Mouse (Mus musculus): Measurements from ENCODE around the gene Map3k3. TPM values are rescaled to one million over a fixed set of nuclear protein-coding genes. Genes with fewer than 3 reads are reported as not detected.

Map3k3 gene
- 21.7 and 23.5 TPM in 2 replicates for polyA plus RNA-seq (2016; fragmentation: Nextera tagmentation; extraction: Ambion mirVana)

DNA sequence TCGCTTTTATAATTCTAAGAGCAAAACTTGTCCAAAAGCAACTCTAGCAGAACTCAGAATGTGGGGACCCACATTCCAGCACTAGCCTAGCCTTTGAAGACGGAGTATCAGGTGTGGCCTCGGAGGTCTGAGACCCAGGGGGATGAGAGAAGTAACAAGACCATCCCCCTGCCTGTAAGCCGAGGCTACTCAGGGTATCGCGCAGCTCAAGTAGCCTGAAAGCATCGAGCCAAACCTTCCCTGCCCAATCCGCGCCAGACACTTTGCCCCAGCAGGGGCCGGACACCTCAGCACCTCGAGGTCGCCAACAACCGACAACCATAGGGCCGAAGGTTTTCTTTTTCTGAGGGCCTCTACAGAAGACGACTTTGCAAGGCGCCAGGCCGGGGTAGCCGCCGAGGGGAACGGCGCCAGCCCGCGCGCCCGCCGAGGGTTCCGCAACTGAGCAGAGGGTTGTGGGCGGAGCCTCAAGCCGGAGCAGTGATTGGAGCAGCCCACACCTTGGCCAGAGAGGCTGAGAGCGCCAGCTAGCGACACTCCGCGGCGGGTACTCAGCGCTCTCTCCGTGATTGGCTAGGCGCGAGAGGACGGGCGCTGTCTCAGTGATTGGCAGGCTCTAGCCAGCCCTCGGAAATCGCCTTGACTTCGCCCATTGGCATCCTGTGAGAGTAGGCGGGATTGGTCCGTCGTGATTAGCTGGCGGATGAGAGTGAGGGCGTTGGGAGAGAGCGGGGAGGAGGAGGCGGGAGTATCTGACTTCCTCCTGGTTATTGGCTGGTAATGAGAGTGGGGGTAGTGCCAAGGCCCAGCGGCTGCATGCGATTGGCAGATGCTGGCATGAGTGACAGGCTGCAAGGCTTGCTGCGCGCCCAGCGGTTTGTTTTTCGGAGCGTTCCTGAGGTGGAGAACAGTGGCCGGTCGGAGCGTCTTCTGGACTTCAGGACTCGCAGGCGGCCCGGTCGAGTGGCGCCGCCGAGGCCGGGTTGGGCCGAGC is at the start of gene Map3k3:
Map3k3 (plus strand) TSS at position 906 of the 994 bp plus-strand sequence.
- under 1% methylated on average over 69 of the region's 69 CpGs for WGBS

DNA sequence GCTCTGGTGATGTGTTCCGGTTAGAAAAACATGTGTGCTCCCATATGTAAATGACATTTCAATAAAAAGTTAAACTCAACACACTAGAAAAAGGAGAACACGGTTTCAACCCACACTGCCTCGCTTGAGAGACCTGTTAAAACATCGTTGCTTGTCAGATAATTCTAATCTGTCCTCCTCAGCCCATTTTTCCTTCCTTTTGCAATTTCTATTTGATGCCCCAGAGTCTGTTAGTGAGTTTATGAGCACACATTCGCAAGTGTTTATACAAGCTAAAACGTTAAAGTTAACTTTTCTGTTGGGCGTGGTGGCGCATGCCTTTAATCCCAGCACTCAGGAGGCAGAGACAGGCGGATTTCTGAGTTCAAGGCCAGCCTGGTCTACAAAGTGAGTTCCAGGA is 49.4 kb upstream of the Map3k3 start:
- Histone ChIP-seq H3K36me3 (no peaks in the 10 kb centered on the region), H3K9me3 (no peaks in the 10 kb centered on the region; the same call in 1 of the 2 replicates), H3K27ac (no peak overlapping the region), H3K27me3 (ENCODE audit: insufficient read depth, poor library complexity, severe bottlenecking) (no peaks in the 10 kb centered on the region), H3K4me1 (replicated peaks) (peaks cover 31% of the 10 kb centered on the region), H3K4me3 (no peak overlapping the region)
- WGBS = 90% methylated on average over 9 of the region's 9 CpGs
- no peak for DNase-seq (ENCODE audit: low spot score)

More for the DNA sequence above, at the start of gene Map3k3:
- H3K4me1 ChIP-seq (replicated peaks) = peaks cover 27% of the 10 kb centered on the region
- no peaks in the 10 kb centered on the region for H3K9me3 ChIP-seq
- H3K27ac ChIP-seq = peak within 1 kb of the TSS; percentile 97
- peak within 1 kb of the TSS; percentile 88 for H3K4me3 ChIP-seq
- no peaks in the 10 kb centered on the region for H3K27me3 ChIP-seq (ENCODE audit: insufficient read depth, poor library complexity, severe bottlenecking)
- DNase-seq (ENCODE audit: low spot score) = peak; percentile 99
- no peaks in the 10 kb centered on the region for H3K36me3 ChIP-seq

DNA sequence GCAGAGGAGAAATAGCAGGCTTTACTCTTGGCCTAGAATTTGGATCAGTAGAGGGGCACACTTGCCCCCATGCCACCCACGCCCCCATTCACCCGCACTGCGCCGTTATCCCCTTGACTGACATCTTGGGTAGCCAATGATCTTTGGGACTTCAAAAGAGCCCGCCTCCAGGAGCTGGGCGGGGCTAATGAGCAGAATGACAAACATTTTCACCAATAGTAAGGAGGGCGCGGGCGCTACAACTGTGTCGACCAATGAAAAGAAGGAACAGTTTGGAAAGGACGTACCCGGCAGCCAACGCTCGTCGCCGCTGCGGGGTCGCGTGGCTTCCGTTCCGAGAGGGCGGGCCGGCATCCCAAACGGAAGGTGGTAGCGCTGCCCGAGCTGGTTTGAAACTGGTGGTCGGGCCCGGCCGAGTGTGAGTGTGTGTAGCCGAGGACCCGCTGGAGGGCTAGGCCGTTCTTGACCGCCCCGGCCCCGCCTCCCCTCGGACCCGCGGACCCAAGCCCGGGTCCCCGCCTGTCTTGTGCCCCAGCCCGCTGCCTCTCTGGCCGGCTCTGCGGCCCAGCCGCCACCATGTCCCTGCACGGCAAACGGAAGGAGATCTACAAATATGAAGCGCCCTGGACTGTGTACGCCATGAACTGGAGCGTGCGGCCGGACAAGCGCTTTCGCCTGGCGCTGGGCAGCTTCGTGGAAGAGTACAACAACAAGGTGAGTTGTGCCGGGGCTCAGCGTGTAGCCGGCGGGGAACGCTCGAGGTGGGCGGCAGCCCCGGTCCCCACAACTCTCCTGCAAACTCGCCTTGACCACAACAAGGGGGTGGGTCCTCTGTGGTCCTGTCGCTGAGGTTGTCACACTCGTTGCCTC is 47.6 kb upstream of the Map3k3 start, which contains the start of gene Dcaf7:
Dcaf7 (plus strand) TSS at position 325 of the 870 bp plus-strand sequence.
- no peaks in the 10 kb centered on the region for H3K27me3 ChIP-seq (ENCODE audit: insufficient read depth, poor library complexity, severe bottlenecking)

DNA sequence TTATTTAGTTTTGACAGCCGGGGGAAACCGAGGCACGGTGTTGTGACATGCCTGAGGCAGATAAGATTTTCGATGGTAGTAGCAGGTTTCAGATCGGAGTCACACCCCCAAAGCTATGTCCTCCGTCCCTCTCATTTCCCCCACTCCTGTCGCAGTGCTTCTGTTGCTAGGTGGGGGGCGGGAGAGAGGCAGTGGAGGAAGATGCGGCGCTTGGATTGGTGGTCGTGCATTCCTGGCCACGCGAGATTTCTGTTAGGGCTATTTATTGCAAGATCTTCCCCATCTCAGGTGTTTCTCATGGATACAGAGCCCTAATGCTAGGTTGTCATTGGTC is 47.0 kb upstream of the Map3k3 start:
- DNase-seq (ENCODE audit: low spot score) = peak; percentile 59

More for the DNA sequence above, 47.6 kb upstream of the Map3k3 start, which contains the start of gene Dcaf7:
- WGBS = under 1% methylated on average over 66 of the region's 66 CpGs
- H3K4me1 ChIP-seq (replicated peaks) = peaks cover 31% of the 10 kb centered on the region
- peak; percentile 98 for DNase-seq (ENCODE audit: low spot score)
- no peaks in the 10 kb centered on the region; the same call in 1 of the 2 replicates for H3K9me3 ChIP-seq
- no peaks in the 10 kb centered on the region; the same call in 1 of the 2 replicates for H3K36me3 ChIP-seq
- peak within 1 kb of the TSS; percentile 98 for H3K4me3 ChIP-seq
- peak within 1 kb of the TSS; percentile 92 for H3K27ac ChIP-seq

DNA sequence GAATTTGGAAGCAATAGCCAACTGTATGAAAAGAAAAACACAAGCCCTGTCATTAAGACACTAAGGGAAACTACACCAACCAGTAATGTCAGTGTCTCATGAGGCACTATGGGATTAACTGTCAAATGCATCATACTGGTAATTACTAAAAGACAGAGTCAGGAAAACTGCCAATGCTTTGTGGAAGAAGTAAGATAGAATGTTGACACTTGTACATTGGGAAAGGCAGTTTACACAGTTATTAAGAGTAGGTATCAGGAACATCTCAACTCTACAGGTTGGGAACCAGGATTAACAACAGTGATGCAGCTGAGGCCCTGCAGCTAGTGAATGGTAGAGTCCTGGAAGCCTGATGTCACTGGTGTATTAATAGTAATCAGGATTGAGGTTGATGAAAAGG is 40.1 kb upstream of the Map3k3 start:
- Histone ChIP-seq H3K36me3 (peaks cover 39% of the 10 kb centered on the region), H3K27me3 (ENCODE audit: insufficient read depth, poor library complexity, severe bottlenecking) (no peaks in the 10 kb centered on the region), H3K27ac (no peak overlapping the region), H3K4me3 (no peak overlapping the region), H3K4me1 (replicated peaks) (no peaks in the 10 kb centered on the region), H3K9me3 (no peaks in the 10 kb centered on the region)
- DNase-seq (ENCODE audit: low spot score) = no peak

More for the DNA sequence above, 47.0 kb upstream of the Map3k3 start:
- Histone ChIP-seq H3K4me1 (replicated peaks) (peaks cover 31% of the 10 kb centered on the region), H3K36me3 (no peaks in the 10 kb centered on the region; the same call in 1 of the 2 replicates), H3K27ac (peak overlapping the region; percentile 92), H3K4me3 (peak overlapping the region; percentile 98), H3K27me3 (ENCODE audit: insufficient read depth, poor library complexity, severe bottlenecking) (no peaks in the 10 kb centered on the region), H3K9me3 (no peaks in the 10 kb centered on the region)
- WGBS = under 1% methylated on average over 13 of the region's 13 CpGs

DNA sequence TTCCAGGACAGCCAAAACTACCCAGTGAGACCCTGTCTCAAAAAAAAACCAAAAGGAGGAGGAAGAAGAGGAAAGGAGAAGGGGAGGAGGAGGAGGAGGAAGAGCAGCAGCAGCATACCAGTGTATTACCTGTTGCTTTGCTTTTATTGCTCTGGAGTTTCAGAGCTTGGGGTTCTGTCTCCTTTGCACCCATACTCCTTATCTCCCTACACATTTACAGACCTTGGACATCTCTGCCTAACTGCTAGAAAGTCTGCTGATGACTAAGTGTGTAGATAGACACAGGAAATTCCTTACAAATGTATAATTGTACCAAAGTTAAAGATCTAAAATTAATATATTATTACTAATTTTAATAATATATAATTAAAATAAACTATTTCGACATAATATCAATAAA is 39.2 kb upstream of the Map3k3 start:
- no peaks in the 10 kb centered on the region for H3K9me3 ChIP-seq
- H3K27ac ChIP-seq = no peak overlapping the region
- WGBS = 84% methylated on average over 1 of the region's 1 CpGs
- H3K4me1 ChIP-seq (replicated peaks) = no peaks in the 10 kb centered on the region
- H3K36me3 ChIP-seq = peaks cover 48% of the 10 kb centered on the region
- no peak overlapping the region for H3K4me3 ChIP-seq
- no peak for DNase-seq (ENCODE audit: low spot score)
- no peaks in the 10 kb centered on the region for H3K27me3 ChIP-seq (ENCODE audit: insufficient read depth, poor library complexity, severe bottlenecking)

DNA sequence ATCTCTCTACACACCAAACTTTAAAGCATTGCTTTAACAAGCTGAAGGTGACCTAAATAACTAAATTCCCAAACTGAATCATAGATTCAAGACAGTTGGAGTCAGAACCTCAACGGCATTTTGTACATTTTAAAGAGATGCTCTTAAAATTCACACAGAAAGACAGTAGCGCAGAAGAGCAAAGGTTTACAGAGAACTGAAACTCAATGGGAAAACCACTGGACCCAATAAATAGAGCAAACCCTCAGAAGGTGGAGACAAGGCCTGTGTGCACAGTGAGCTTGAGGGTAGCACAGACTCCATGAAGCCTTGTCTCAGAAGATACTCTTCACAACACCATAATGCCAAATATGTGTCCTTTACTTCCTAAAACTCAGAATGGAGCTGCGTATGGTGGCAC is 38.6 kb upstream of the Map3k3 start:
- DNase-seq (ENCODE audit: low spot score) = no peak
- no peaks in the 10 kb centered on the region for H3K27me3 ChIP-seq (ENCODE audit: insufficient read depth, poor library complexity, severe bottlenecking)
- no peak overlapping the region for H3K4me3 ChIP-seq
- H3K4me1 ChIP-seq (replicated peaks) = no peaks in the 10 kb centered on the region
- H3K9me3 ChIP-seq = no peaks in the 10 kb centered on the region
- WGBS = 96% methylated on average over 3 of the region's 3 CpGs
- peaks cover 53% of the 10 kb centered on the region for H3K36me3 ChIP-seq
- H3K27ac ChIP-seq = no peak overlapping the region

DNA sequence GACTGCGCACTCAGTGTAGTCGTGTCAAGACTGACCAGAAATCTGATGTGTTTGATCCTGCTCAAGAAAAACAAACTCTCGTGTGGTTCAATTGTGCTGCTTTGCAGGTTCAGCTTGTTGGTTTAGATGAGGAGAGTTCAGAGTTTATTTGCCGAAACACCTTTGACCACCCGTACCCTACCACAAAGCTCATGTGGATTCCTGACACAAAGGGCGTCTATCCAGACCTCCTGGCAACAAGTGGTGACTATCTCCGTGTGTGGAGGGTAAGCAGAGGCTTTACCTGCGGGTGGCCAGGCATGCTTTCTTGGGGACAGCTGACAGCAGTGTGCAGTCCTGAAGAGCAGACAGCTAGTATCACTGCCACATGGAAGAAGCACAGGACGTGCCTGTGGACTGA is 37.8 kb upstream of the Map3k3 start:
- 87% methylated on average over 9 of the region's 9 CpGs for WGBS
- no peak overlapping the region for H3K27ac ChIP-seq
- no peaks in the 10 kb centered on the region for H3K27me3 ChIP-seq (ENCODE audit: insufficient read depth, poor library complexity, severe bottlenecking)
- H3K4me1 ChIP-seq (replicated peaks) = no peaks in the 10 kb centered on the region
- no peak for DNase-seq (ENCODE audit: low spot score)
- H3K4me3 ChIP-seq = no peak overlapping the region
- H3K9me3 ChIP-seq = no peaks in the 10 kb centered on the region
- peaks cover 61% of the 10 kb centered on the region for H3K36me3 ChIP-seq

DNA sequence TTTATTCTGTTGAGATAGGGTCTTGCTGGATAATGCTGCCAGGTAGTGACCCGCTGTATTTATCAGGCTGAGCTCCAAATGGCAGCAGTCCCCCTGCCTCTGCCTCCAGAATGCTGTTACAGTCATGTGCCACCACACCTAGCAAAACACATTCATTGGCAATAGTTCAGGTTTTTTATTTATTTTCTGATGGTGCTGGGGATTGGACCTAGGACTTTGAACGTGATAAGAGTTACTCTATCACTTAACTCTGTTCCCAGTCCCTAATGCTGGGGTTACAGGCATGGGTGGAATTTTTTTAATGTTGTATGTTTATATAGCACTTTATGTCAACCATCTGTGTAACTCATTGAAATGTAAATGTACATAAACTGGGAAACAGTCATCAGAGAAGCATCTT is 30.5 kb upstream of the Map3k3 start:
- 93% methylated on average over 2 of the region's 2 CpGs for WGBS
- Histone ChIP-seq H3K4me3 (no peak overlapping the region), H3K27me3 (ENCODE audit: insufficient read depth, poor library complexity, severe bottlenecking) (no peaks in the 10 kb centered on the region), H3K36me3 (peaks cover 100% of the 10 kb centered on the region), H3K4me1 (replicated peaks) (no peaks in the 10 kb centered on the region), H3K9me3 (no peaks in the 10 kb centered on the region), H3K27ac (no peak overlapping the region)
- DNase-seq (ENCODE audit: low spot score) = no peak

DNA sequence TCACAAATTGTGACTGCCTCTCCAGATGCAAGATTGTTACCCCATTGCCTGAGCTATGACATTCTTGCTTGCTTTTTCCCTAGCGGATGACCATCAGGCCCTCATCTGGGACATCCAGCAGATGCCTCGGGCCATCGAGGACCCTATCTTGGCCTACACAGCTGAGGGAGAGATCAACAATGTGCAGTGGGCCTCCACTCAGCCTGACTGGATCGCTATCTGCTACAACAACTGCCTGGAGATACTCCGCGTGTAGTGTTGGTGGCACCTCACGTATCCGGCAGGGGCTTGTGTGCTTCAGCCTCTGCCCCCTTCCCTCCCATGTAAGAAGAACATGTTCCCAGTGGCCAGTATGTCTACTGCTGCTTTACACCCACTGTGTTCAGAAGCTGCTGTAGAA is 29.8 kb upstream of the Map3k3 start:
- no peak overlapping the region for H3K27ac ChIP-seq
- WGBS = 97% methylated on average over 8 of the region's 8 CpGs
- no peaks in the 10 kb centered on the region for H3K4me1 ChIP-seq (replicated peaks)
- peaks cover 100% of the 10 kb centered on the region for H3K36me3 ChIP-seq
- no peaks in the 10 kb centered on the region for H3K27me3 ChIP-seq (ENCODE audit: insufficient read depth, poor library complexity, severe bottlenecking)
- H3K4me3 ChIP-seq = no peak overlapping the region
- no peaks in the 10 kb centered on the region for H3K9me3 ChIP-seq
- no peak for DNase-seq (ENCODE audit: low spot score)

DNA sequence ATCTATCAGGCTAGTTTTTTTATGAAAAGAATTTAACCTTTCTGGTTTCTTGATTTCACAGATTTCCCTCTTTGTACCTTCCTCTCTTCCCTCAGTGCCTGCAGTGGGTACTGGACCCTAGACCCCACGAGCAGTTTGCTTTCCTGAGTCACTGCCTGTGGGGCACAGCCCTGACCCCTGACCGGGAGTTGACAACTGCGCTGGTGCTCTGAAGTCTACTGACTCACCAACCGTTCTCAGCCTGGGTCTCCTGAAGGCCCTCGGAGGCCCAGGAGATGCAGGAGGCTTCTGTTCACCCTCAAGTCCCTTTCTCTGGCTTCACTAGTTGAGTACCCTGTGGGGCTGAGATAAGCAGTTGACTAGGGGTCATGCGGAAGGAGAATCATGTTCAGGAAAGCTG is 29.1 kb upstream of the Map3k3 start:
- 90% methylated on average over 6 of the region's 6 CpGs for WGBS
- Histone ChIP-seq H3K36me3 (peaks cover 99% of the 10 kb centered on the region), H3K4me3 (no peak overlapping the region), H3K27ac (no peak overlapping the region), H3K4me1 (replicated peaks) (no peaks in the 10 kb centered on the region), H3K9me3 (no peaks in the 10 kb centered on the region), H3K27me3 (ENCODE audit: insufficient read depth, poor library complexity, severe bottlenecking) (no peaks in the 10 kb centered on the region)
- no peak for DNase-seq (ENCODE audit: low spot score)

DNA sequence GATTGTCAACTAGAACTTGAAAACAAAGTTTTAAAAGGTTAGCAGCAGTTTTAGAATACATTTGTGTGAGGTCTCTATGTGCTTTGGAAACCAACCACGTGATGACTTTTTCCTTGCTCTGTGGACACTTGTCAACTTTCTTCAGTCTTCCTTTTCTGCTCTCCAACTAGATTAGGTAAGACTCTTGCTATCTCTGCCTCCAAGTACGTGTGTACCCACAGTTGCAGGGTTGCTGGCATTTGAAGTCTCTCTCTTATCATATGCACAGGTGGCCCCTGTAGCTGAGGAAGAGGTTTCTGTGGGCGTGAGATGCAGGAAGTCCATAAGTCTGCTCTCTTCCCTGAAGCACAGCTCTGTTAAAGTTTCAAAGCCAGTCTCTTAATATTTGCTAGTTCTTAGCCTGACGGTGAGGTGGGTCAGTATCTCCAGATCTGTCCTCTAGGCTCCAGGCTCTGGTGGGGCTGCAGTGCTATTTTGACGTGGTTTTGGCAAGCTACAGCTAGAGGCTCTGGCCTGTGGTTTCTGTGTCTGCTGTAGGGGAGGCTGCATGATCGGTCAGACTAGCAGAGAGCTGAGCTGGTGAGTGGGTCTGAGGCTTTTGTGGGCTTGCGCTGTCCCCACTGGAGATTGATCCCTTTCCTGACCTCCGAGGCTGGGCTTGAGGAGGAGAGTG is 27.5 kb upstream of the Map3k3 start:
- H3K4me1 ChIP-seq (replicated peaks) = no peaks in the 10 kb centered on the region
- H3K27ac ChIP-seq = no peak overlapping the region
- 91% methylated on average over 8 of the region's 8 CpGs for WGBS
- H3K4me3 ChIP-seq = no peak overlapping the region
- DNase-seq (ENCODE audit: low spot score) = no peak
- no peaks in the 10 kb centered on the region for H3K27me3 ChIP-seq (ENCODE audit: insufficient read depth, poor library complexity, severe bottlenecking)
- H3K36me3 ChIP-seq = peaks cover 83% of the 10 kb centered on the region
- H3K9me3 ChIP-seq = no peaks in the 10 kb centered on the region
